Mouse (Mus musculus) yolk sac, embryonic 10.5 days (tissue): Measurements from ENCODE around the gene Polr2j.

Experiments used
- DNase-seq: peaks from one replicate; pipeline ENCODE4 v3.0.0-alpha.2; 2017; ENCODE audit warnings: low spot score

The Polr2j gene

GRCm38 (mm10) chr5:136115891-136116783 is at the start of gene Polr2j:
TSS of gene Polr2j (plus strand) at chr5:136116631.
- DNase-seq: peak; percentile 95

GRCm38 (mm10) chr5:136069411-136069810 is 47.0 kb upstream of the Polr2j start:
- no peak for DNase-seq

GRCm38 (mm10) chr5:136073051-136073450 is 43.4 kb upstream of the Polr2j start:
- no peak for DNase-seq

DNA sequence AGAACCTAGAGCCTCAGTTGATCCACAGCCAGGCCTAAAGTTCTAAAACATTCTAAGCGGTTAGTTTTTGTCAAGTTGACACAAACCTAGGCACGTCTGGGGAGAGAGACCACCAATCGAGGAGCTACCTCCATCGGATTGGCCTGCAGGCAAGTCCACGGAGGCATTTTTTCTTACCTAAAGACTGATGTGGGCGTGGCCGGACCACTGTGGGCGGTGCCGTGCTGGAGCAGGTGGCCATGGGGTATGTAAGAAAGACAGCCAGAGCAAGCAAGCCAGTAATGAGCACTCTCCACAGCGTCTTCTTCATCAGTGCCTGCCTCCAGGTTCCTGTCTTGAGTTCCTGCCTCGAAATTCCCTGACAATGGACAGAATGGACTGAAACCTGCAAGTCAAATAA is 42.9 kb upstream of the Polr2j start:
- no peak for DNase-seq

- DNase-seq: no peak
Measured at GRCm38 (mm10) chr5:136075076-136075475, 41.4 kb upstream of the Polr2j start.

DNA sequence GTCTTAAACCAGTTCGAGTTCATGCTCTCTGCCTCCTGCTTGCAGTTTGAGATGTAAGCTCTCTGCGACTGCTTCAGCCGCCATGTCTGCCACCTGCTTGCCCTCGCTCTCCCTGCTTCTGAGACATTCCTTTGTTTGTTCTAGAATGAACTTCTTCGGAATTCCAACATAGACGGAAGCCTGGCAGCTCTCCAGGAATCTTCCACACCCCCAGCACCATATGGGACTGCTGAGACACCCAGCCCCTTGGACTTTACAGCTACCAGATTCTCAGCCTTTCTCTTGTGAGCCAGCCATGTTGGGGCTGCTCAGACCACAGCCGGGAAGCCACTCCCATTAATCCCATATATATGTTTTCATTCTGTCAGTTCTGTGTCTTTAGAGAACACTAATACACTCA is 40.1 kb upstream of the Polr2j start:
- no peak for DNase-seq

DNA sequence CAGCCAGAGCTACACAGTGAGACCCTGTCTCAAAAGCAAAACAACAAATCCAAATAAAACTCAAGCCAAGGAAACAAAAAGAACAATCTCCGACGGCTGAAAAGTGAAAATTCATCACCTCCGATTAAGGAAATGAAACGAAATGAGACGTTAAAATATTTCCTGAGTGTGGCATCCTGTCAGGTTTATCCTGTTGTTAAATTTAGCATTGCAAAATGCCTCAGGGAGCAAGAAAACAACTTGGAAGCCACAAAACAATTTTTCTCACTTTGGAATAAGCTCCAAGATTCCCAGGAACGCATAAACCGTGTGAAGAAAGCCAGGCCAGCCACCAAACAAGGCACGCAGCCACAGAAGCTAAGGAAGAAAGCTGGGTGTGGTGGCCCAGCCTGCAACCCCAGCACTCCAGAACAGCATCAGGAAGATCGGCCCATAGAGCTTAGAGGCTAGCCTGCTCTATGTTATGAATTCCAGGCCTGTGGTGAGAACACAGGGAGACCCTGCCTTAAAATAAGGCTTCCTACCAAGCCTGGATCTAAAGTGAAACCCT is 39.4 kb upstream of the Polr2j start:
- no peak for DNase-seq

GRCm38 (mm10) chr5:136078136-136078535 is 38.3 kb upstream of the Polr2j start:
- DNase-seq: no peak

GRCm38 (mm10) chr5:136082345-136082744 is 34.1 kb upstream of the Polr2j start:
- DNase-seq: no peak

GRCm38 (mm10) chr5:136083669-136084107 is 32.7 kb upstream of the Polr2j start, which contains the start of gene Rasa4:
TSS of gene Rasa4 (plus strand) at chr5:136083916.
- DNase-seq: peak; percentile 90

DNA sequence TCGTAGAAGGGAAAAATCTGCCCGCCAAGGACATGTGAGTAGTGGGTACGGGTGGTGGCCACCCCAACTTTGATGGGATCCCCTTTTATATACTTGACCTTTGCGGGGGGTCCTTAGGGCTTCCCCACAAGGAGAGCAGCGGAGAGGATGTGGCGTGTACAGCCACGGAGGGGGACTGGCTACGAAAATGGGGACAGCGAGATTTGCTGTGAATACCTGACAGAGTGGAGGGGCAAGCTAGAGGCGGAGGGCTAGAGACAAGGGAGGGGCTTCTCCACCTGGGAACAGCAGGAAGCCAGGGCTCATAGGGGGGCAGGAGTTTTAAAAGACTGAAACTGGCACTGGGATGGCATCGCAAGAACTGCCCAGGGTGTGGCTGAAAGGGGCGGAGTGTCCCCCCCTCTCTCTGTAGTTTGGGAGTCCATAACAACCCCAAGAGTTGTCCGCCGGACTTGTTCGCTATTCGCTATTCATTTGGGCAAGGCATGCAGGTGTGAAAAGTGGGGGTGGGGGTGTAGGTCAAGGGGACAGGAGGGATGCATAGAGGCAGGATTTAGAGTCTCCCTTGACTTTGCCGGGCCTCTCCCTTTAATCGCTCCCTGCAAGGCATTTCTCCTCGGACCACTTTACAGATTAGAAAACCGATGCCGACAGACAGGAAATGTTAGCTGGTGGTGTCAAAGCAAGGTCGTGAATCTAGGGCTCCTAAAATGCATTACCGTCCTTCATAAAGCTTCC is 32.1 kb upstream of the Polr2j start:
- DNase-seq: no peak

DNA sequence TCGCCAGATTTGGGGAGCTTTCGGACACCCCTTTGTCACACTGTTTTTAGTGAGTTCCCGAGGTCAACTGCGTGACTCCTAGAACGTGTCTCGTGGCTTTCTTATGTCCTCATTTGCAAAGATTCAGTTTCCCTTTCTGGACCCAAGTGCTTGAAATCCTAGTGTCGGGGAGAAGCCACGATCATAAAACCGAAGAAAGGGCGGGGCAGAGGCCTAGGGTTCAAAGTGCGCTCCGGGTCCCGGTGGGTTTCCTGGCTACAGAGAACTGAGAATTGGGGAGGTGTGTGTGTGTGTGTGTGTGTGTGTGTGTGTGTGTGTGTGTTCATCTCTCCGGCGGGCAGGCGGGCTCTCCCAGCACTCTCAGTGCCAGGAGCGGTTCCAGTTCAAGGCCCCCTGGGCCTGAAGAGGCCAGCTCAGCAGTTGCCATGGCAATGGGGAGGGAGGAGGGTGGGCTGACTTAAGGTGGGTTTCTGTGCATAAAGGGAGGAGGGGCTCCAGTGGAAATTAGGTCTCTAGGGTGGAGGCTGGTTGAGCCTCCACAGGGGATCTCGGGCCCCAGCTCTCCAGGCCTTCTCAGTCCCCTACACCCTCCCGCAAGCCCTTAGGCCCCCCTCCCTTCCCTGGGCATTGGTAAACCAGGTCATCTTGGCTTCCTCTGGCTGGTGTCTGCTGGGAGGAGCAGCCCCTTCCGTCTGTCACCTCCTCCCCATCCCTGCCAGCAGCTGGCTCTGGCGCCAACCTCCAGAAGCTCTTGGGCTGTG is 31.4 kb upstream of the Polr2j start:
- DNase-seq: peak; percentile 31

- no peak for DNase-seq
Measured at GRCm38 (mm10) chr5:136086290-136086689, 30.1 kb upstream of the Polr2j start.

DNA sequence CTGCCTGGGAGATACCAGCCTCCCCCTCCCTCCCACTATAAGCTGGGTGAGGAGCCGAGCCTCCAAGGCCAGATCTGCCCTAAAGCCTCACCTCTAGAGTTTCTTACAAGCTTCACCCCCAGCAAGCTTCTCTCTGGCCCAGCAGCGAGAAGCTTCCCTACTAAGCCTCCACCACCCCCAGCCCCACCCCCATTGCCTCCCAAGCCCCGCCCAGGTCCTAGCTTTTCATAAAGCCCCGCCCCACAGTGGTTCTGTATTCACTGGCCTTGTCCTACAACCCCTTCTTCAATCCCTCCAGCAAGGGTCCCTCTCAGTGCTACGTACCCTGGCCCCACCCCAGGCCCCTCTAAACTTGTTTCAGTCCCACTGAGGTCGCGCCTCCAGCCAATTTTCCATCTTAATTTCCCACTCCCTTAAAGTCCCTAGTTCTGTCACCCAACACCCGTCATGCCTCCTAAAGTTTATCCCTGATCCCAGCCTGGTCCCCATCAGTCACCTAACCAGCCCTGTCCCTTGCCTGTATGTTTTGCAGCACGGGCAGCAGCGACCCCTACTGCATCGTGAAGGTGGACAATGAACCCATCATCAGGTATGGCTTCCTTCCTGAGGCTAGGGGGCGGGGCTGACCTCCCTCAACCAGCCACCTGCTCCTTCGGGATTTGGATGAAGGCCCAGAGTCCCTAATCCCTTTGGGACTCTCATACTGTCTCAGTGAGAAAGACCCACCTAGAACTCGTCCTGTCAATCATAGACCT is 27.4 kb upstream of the Polr2j start:
- no peak for DNase-seq

GRCm38 (mm10) chr5:136091927-136092326 is 24.5 kb upstream of the Polr2j start:
- DNase-seq: no peak

GRCm38 (mm10) chr5:136094249-136095010 is 22.0 kb upstream of the Polr2j start:
- DNase-seq: no peak

DNA sequence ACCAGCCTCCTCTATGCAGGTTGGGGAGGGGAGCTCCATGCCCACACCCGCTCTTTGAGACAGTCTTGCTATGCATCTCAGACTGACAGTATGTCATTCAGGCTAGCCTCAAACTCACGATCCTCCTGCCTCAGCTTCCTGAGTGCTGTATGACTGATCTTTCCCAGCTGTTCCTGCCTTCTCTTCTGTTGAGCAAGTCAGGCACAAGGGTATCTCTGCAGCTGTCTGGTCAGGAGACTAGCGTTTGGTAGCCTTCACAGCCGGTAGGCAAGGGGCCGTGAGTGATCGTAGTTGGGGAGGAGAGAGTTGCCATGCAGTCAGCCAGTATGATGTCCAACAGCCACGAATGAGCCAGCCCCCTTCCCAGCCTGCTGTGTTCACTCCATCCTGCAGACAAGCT is 21.3 kb upstream of the Polr2j start:
- no peak for DNase-seq

DNA sequence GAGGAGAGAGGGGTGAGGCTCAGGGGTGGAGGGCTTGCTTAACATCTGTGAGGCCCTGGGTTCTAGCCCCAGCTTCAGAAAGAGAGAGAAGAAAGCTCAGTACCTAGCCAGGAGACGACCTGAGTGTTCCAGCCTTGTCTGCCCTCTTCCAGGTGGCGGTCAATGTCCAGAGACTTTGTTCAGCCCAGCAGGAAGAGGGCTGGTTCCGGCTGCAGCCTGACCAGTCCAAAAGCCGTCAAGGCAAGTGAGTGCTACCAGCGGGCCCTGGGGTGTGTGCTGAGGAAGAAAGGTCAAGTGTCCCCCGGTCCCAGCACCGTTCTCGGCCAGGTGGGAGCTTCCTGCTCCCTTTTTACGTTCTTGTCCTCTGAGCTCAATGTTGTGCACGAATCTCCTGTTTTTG is 17.9 kb upstream of the Polr2j start:
- peak; percentile 18 for DNase-seq

DNA sequence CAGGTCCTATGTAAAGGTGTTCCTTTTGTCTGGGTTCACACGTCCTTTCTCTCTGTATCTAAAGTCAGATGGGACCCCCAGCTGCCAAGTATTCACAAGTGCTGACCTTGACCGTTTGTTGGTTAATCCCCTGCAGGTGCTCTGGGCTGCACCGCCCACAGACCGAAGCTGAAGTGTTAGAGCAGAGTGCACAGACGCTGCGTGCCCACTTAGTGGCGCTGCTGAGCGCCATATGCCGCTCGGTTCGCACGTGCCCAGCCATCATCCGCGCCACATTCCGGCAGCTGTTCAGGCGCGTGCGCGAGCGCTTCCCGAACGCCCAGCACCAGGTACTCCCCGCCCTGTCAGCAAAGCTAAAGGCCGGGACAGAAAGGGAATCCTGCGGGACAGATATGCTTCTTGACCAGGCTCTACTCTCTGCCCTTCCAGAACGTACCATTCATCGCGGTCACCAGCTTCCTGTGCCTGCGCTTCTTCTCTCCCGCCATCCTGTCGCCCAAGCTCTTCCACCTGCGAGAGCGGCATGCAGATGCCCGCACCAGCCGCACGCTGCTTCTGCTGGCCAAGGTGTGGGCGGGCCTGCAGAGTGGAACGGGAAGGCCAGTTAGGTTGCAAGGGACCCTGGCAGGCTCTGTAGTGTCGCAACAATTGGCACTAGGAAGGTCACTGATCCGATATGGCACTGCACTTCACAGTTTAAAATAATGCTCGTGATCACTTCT is 14.2 kb upstream of the Polr2j start:
- peak; percentile 73 for DNase-seq

GRCm38 (mm10) chr5:136104511-136104910 is 11.9 kb upstream of the Polr2j start:
- DNase-seq: no peak
